Mouse (Mus musculus) layer of hippocampus, adult 8-10 months (tissue): ENCODE results near the gene Scarf2. TPM values are rescaled to one million over a fixed set of nuclear protein-coding genes. Genes with fewer than 3 reads are reported as not detected.

Experiments used
- DNase-seq, 2 experiments: peaks; one replicate each; pipeline ENCODE4 v3.0.0; 2022; ENCODE audit warnings: low spot score in 2 of 2
- total RNA-seq, 4 experiments: library from RNA; stranded (reverse); gene quantifications; 2 replicates each; pipeline ENCODE4 v1.2.4; 2022

The Scarf2 gene
- total RNA-seq, 4 experiments from 2014 or later, result 1.9 to 4.7 (median 3.0) TPM

- no peak for DNase-seq
Measured at GRCm38 (mm10) chr16:17798321-17799180, 1.5 kb downstream of the Scarf2 start.

GRCm38 (mm10) chr16:17799584-17799983 lies 2.5 kb downstream of the Scarf2 start:
- DNase-seq, result no peak

- no peak for DNase-seq
Measured at GRCm38 (mm10) chr16:17801777-17802455, 4.8 kb downstream of the Scarf2 start.

- no peak for DNase-seq
Measured at GRCm38 (mm10) chr16:17802456-17802838, 5.4 kb downstream of the Scarf2 start.

- peak in 1 of 2 experiments; percentile 40 for DNase-seq
Measured at GRCm38 (mm10) chr16:17802839-17803674, 6.0 kb downstream of the Scarf2 start.

GRCm38 (mm10) chr16:17803675-17804448 lies 6.8 kb downstream of the Scarf2 start:
- no peak for DNase-seq

GRCm38 (mm10) chr16:17804449-17804912 lies 7.4 kb downstream of the Scarf2 start:
- no peak for DNase-seq

GRCm38 (mm10) chr16:17804982-17805381 lies 7.9 kb downstream of the Scarf2 start:
- no peak for DNase-seq

- DNase-seq, result peak in 1 of 2 experiments; percentile 41
Measured at GRCm38 (mm10) chr16:17806581-17807191, 9.6 kb downstream of the Scarf2 start.

- peak; percentile 75 to 85 for DNase-seq
Measured at GRCm38 (mm10) chr16:17807192-17808009, 10.3 kb downstream of the Scarf2 start.

- DNase-seq, result no peak
Measured at GRCm38 (mm10) chr16:17809125-17809524, 12.0 kb downstream of the Scarf2 start.

GRCm38 (mm10) chr16:17809711-17810110 lies 12.6 kb downstream of the Scarf2 start:
- DNase-seq, result no peak

GRCm38 (mm10) chr16:17812120-17812519 lies 15.0 kb downstream of the Scarf2 start:
- DNase-seq, result no peak

- DNase-seq, result no peak
Measured at GRCm38 (mm10) chr16:17813173-17813572, 16.1 kb downstream of the Scarf2 start.

- DNase-seq, result peak in 1 of 2 experiments; percentile 58
Measured at GRCm38 (mm10) chr16:17815411-17816402, 18.6 kb downstream of the Scarf2 start.

GRCm38 (mm10) chr16:17816528-17816927 lies 19.4 kb downstream of the Scarf2 start:
- DNase-seq, result no peak

- DNase-seq, result no peak
Measured at GRCm38 (mm10) chr16:17826500-17826899, 29.4 kb downstream of the Scarf2 start.

GRCm38 (mm10) chr16:17828229-17828628 lies 31.1 kb downstream of the Scarf2 start:
- no peak for DNase-seq
